Mouse (Mus musculus) cortical plate, adult 2 months (tissue): ENCODE data around the gene Plekhg3.

ENCODE experiments used
- CTCF ChIP-seq: fragments of 200-500 bp; IDR thresholded peaks from 2 replicates; pipeline ENCODE4 v1.5.1; 2011; ENCODE audit warnings: mild to moderate bottlenecking, control low read depth, low read length; ENCODE audit not compliant: insufficient read depth; ENCODE audit errors: extremely low read depth
- POLR2A ChIP-seq: fragments of 200-500 bp; IDR thresholded peaks from 2 replicates; pipeline ENCODE4 v1.6.1; 2011; ENCODE audit warnings: mild to moderate bottlenecking, low read length, control low read depth; ENCODE audit not compliant: insufficient read depth; ENCODE audit errors: extremely low read depth

DNA sequence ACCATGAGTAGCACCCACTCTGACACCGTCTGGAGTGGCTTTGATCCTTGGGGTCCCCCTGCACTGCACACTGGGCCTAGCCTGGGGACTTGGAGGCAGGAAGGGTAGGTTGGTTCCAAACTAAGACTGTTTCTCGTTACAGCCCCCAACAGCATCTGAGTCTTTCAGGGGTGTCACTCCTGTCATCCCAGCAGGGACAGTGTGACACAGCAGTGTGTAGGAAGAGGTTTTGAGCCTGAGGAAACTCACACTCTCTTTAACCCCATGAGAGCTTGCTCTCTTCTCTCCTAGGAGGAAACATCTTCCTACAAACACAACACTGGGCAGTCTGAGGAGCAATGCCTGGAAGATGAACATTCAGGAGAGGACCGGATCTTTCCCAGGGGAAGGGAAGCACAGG lies 63.9 kb downstream of the Plekhg3 start:
- TF ChIP-seq POLR2A (no peak), CTCF (no peak)
